Mouse (Mus musculus): ENCODE data around the gene Lrrc8c. TPM values are rescaled to one million over a fixed set of nuclear protein-coding genes. Genes with fewer than 3 reads are reported as not detected.

Lrrc8c gene
- polyA plus RNA-seq, 1 experiment from 2014 or later = 11.8 TPM

DNA sequence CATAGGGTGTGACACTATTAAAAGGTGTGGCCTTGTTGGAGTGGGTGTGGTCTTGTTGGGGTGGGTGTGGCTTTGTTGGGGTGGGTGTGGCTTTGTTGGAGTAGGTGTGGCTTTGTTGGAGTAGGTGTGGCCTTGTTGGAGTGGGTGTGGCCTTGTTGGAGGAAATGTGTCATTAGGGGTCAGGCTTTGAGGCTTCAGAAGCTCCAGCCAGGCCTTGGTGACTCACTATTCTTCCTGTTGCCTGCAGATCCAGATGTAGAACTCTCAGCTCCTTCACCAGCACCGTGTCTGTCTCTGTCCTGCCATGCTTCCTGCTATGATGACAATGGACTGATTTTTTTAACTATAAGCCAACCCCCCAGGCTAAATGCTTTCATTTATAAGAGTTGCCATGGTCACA is 19.8 kb upstream of the Lrrc8c start:
- H3K4me1 ChIP-seq (replicated peaks; ENCODE audit: control insufficient read depth, insufficient read depth, low read length) = 0 out of 2 replicates have a peak, but pooled peaks cover 6% of the 10 kb centered on the region
- no peak for TF ChIP-seq CTCF (IDR thresholded peaks at IDR 0.05; ENCODE audit: low read depth)
- no peak overlapping the region for H3K27ac ChIP-seq (ENCODE audit: low read depth, low read length)
- peak; percentile 37 for ATAC-seq
- H3K4me2 ChIP-seq (replicated peaks; ENCODE audit: low read depth) = no peak overlapping the region
- no peaks in the 10 kb centered on the region for H3K9me3 ChIP-seq (ENCODE audit: control insufficient read depth)
- no peak overlapping the region for H3K4me3 ChIP-seq (ENCODE audit: low read depth, low read length)
- no peaks in the 10 kb centered on the region for H3K36me3 ChIP-seq (ENCODE audit: control insufficient read depth, insufficient read depth)
- H3K27me3 ChIP-seq (replicated peaks; ENCODE audit: control insufficient read depth, insufficient read depth, low read length) = no peaks in the 10 kb centered on the region
- H3K9ac ChIP-seq (ENCODE audit: low read depth, low read length) = no peak overlapping the region
- WGBS = 77% methylated on average over 1 of the region's 1 CpGs

GRCm38 (mm10) chr5:105500132-105501121 is 18.8 kb upstream of the Lrrc8c start:
- Histone ChIP-seq H3K36me3 (ENCODE audit: control insufficient read depth, insufficient read depth) (no peaks in the 10 kb centered on the region), H3K27me3 (replicated peaks; ENCODE audit: control insufficient read depth, insufficient read depth, low read length) (no peaks in the 10 kb centered on the region), H3K9me3 (ENCODE audit: control insufficient read depth) (no peaks in the 10 kb centered on the region), H3K4me1 (replicated peaks; ENCODE audit: control insufficient read depth, insufficient read depth, low read length) (0 out of 2 replicates have a peak, but pooled peaks cover 5% of the 10 kb centered on the region), H3K9ac (ENCODE audit: low read depth, low read length) (no peak overlapping the region), H3K4me3 (ENCODE audit: low read depth, low read length) (no peak overlapping the region), H3K27ac (ENCODE audit: low read depth, low read length) (no peak overlapping the region), H3K4me2 (replicated peaks; ENCODE audit: low read depth) (no peak overlapping the region)
- ATAC-seq = no peak
- WGBS = 61% methylated on average over 12 of the region's 12 CpGs
- TF ChIP-seq CTCF (IDR thresholded peaks at IDR 0.05; ENCODE audit: low read depth) = peak; percentile 44

GRCm38 (mm10) chr5:105501136-105501535 is 18.1 kb upstream of the Lrrc8c start:
- Histone ChIP-seq H3K27me3 (replicated peaks; ENCODE audit: control insufficient read depth, insufficient read depth, low read length) (no peaks in the 10 kb centered on the region), H3K9me3 (ENCODE audit: control insufficient read depth) (no peaks in the 10 kb centered on the region), H3K9ac (ENCODE audit: low read depth, low read length) (no peak overlapping the region), H3K36me3 (ENCODE audit: control insufficient read depth, insufficient read depth) (no peaks in the 10 kb centered on the region), H3K4me1 (replicated peaks; ENCODE audit: control insufficient read depth, insufficient read depth, low read length) (no peaks in the 10 kb centered on the region), H3K4me3 (ENCODE audit: low read depth, low read length) (no peak overlapping the region), H3K4me2 (replicated peaks; ENCODE audit: low read depth) (no peak overlapping the region), H3K27ac (ENCODE audit: low read depth, low read length) (no peak overlapping the region)
- 92% methylated on average over 3 of the region's 3 CpGs for WGBS
- no peak for TF ChIP-seq CTCF (IDR thresholded peaks at IDR 0.05; ENCODE audit: low read depth)
- no peak for ATAC-seq

DNA sequence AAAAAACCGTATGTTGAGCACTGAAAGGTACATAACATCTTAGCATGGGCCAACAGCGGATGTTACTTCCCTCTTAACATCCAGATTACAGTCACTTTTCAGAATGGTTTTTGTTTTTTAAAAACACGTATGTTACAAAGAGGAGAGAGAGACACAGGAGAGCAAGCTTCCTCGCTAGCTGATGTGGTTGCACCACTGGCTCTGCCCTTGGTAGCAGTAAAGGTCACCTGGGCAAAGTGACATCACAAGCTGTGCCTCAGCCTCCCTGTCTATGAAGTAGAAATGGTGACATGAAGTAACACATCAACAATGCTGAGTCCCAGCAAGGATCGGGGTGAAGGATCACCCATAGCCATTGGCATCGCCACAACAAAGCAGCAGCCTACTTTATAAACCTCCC is 10.4 kb upstream of the Lrrc8c start:
- H3K4me2 ChIP-seq (replicated peaks; ENCODE audit: low read depth) = no peak overlapping the region
- no peaks in the 10 kb centered on the region for H3K4me1 ChIP-seq (replicated peaks; ENCODE audit: control insufficient read depth, insufficient read depth, low read length)
- no peak overlapping the region for H3K9ac ChIP-seq (ENCODE audit: low read depth, low read length)
- H3K9me3 ChIP-seq (ENCODE audit: control insufficient read depth) = no peaks in the 10 kb centered on the region
- no peak overlapping the region for H3K27ac ChIP-seq (ENCODE audit: low read depth, low read length)
- H3K4me3 ChIP-seq (ENCODE audit: low read depth, low read length) = no peak overlapping the region
- no peak for ATAC-seq
- TF ChIP-seq CTCF (IDR thresholded peaks at IDR 0.05; ENCODE audit: low read depth) = no peak
- H3K27me3 ChIP-seq (replicated peaks; ENCODE audit: control insufficient read depth, insufficient read depth, low read length) = no peaks in the 10 kb centered on the region
- H3K36me3 ChIP-seq (ENCODE audit: control insufficient read depth, insufficient read depth) = no peaks in the 10 kb centered on the region
- WGBS = 93% methylated on average over 6 of the region's 6 CpGs

DNA sequence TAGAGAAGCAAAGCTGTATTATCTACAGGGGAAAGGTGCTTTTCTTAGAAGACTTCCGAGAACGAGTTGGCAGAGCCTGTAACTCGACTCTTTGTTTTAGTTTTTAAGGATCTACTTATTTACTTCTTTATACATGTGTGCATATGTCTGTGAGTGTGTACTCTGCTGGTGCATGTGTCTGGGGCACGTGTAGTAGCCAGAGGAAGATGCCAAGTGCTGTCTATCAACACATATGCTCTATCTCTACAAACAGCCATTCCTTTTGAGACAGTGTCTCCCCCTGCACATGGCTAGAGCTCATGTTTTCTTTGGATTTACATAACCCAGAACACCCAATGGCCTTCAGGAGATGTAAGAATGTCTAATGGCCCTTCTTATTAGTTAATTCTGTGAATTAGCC is 6.9 kb upstream of the Lrrc8c start:
- H3K4me2 ChIP-seq (replicated peaks; ENCODE audit: low read depth) = no peak overlapping the region
- WGBS = 57% methylated on average over 4 of the region's 4 CpGs
- H3K4me1 ChIP-seq (replicated peaks; ENCODE audit: control insufficient read depth, insufficient read depth, low read length) = no peaks in the 10 kb centered on the region
- H3K9ac ChIP-seq (ENCODE audit: low read depth, low read length) = no peak overlapping the region
- no peak overlapping the region for H3K4me3 ChIP-seq (ENCODE audit: low read depth, low read length)
- no peaks in the 10 kb centered on the region for H3K9me3 ChIP-seq (ENCODE audit: control insufficient read depth)
- no peaks in the 10 kb centered on the region for H3K27me3 ChIP-seq (replicated peaks; ENCODE audit: control insufficient read depth, insufficient read depth, low read length)
- ATAC-seq = no peak
- H3K36me3 ChIP-seq (ENCODE audit: control insufficient read depth, insufficient read depth) = no peaks in the 10 kb centered on the region
- TF ChIP-seq CTCF (IDR thresholded peaks at IDR 0.05; ENCODE audit: low read depth) = no peak
- no peak overlapping the region for H3K27ac ChIP-seq (ENCODE audit: low read depth, low read length)

GRCm38 (mm10) chr5:105515532-105515931 is 3.7 kb upstream of the Lrrc8c start:
- Histone ChIP-seq H3K9me3 (ENCODE audit: control insufficient read depth) (no peaks in the 10 kb centered on the region), H3K4me3 (ENCODE audit: low read depth, low read length) (no peak overlapping the region), H3K4me1 (replicated peaks; ENCODE audit: control insufficient read depth, insufficient read depth, low read length) (no peaks in the 10 kb centered on the region), H3K4me2 (replicated peaks; ENCODE audit: low read depth) (no peak overlapping the region), H3K36me3 (ENCODE audit: control insufficient read depth, insufficient read depth) (no peaks in the 10 kb centered on the region), H3K27ac (ENCODE audit: low read depth, low read length) (no peak overlapping the region), H3K9ac (ENCODE audit: low read depth, low read length) (no peak overlapping the region), H3K27me3 (replicated peaks; ENCODE audit: control insufficient read depth, insufficient read depth, low read length) (no peaks in the 10 kb centered on the region)
- no peak for ATAC-seq
- WGBS = 76% methylated on average over 6 of the region's 6 CpGs
- no peak for TF ChIP-seq CTCF (IDR thresholded peaks at IDR 0.05; ENCODE audit: low read depth)
